Mouse (Mus musculus) limb, embryonic 11.5 days (tissue): ENCODE measurements around the gene Lrp2bp. TPM values are rescaled to one million over a fixed set of nuclear protein-coding genes. Genes with fewer than 3 reads are reported as not detected.

Experiments
- ATAC-seq: fragments of 200-750 bp; cut with Nextera tagmentation; 2 replicates; pipeline ENCODE4 v1.8.0; 2017; ENCODE audit warnings: low read depth; ENCODE audit not compliant: insufficient number of reproducible peaks, low FRiP score, low TSS enrichment
- DNase-seq: peaks from one replicate; pipeline ENCODE4 v3.0.0-alpha.2; 2015; ENCODE audit warnings: low spot score
- H3K27ac ChIP-seq: fragments of 300-500 bp; sonication (generic); replicated peaks from 2 replicates; pipeline ENCODE4 v1.5.1; 2014; ENCODE audit warnings: low read depth, mild to moderate bottlenecking, low read length
- H3K27me3 ChIP-seq: fragments of 300-500 bp; sonication (generic); 2 replicates; pipeline ENCODE4 v1.6.1; 2014; ENCODE audit warnings: mild to moderate bottlenecking, low read length, mixed read lengths; ENCODE audit not compliant: control insufficient read depth, insufficient read depth
- H3K36me3 ChIP-seq: fragments of 300-500 bp; sonication (generic); 2 replicates; pipeline ENCODE4 v1.6.1; 2014; ENCODE audit warnings: mild to moderate bottlenecking, low read length, moderate library complexity, mixed read lengths; ENCODE audit not compliant: control insufficient read depth, insufficient read depth
- H3K4me1 ChIP-seq: fragments of 300-500 bp; sonication (generic); 2 replicates; pipeline ENCODE4 v1.6.1; 2014; ENCODE audit warnings: low read length, mixed read lengths; ENCODE audit not compliant: control insufficient read depth, insufficient read depth
- H3K4me2 ChIP-seq: fragments of 300-500 bp; sonication (generic); 2 replicates; pipeline ENCODE4 v1.6.1; 2014; ENCODE audit warnings: low read depth, mild to moderate bottlenecking, moderate library complexity; ENCODE audit not compliant: severe bottlenecking
- H3K4me3 ChIP-seq: fragments of 300-500 bp; sonication (generic); 2 replicates; pipeline ENCODE4 v1.5.1; 2014; ENCODE audit warnings: low read depth, low read length
- H3K9ac ChIP-seq: fragments of 300-500 bp; sonication (generic); 2 replicates; pipeline ENCODE4 v1.6.1; 2014; ENCODE audit warnings: mild to moderate bottlenecking, low read length
- H3K9me3 ChIP-seq: fragments of 300-500 bp; sonication (generic); 2 replicates; pipeline ENCODE4 v1.6.1; 2016; ENCODE audit warnings: low read length; ENCODE audit not compliant: control insufficient read depth
- WGBS: fragments of 180-500 bp; shearing (Covaris S2); extraction: QIAGEN DNeasy Blood & Tissue Kit; methylation state at CpG from one replicate; pipeline ENCODE4 v1.1.7; 2014; 5-methylcytosine and 5-hydroxymethylcytosine counted together
- polyA plus RNA-seq: library from polyadenylated mRNA; unstranded; fragments of >200 nt; fragmentation: Nextera tagmentation; extraction: Ambion mirVana; gene quantifications from 2 replicates; pipeline ENCODE4 v1.2.1, GENCODE M21; 2014

The Lrp2bp gene
- 0.36 and 0.45 TPM in 2 replicates for polyA plus RNA-seq

DNA sequence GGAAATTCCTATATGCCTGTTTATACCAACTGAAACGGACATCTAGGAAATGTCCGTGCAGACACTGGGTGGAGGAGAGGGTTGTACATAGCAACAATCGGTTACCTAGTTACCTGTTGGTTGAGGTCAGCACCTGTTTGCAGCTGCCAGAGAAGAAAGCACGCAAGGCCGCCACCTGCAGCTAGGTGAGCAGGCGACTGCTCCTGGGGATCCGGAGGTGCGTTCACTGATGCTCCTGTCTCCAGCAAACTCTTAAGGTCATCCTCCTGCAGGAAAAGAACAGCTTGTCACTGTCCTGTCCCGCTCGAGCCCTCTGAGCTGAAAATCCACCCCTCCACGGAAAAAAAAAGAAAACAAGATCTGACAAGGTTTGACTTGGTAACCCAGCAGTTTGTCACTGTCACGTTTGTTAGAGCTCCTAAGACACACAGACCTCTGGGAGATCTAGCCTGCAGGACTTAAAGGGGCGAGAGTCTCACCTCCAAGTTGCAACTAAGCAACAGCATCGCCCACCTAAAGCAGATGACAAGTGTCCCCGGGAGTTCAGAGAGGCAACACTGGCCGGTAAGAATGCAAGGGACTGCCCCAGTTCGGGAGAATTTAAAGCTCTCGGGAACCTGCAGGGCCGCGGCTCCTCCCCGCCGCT lies at the start of gene Lrp2bp:
TSS of gene Lrp2bp (plus strand) at position 166 of the 646 bp plus-strand sequence.
- H3K9me3 ChIP-seq: no peaks in the 10 kb centered on the region
- peak within 1 kb of the TSS; percentile 43 for H3K4me3 ChIP-seq
- H3K36me3 ChIP-seq: no peaks in the 10 kb centered on the region; the same call in 1 of the 2 replicates
- H3K4me1 ChIP-seq: peaks cover 9% of the 10 kb centered on the region; the same call in 1 of the 2 replicates
- peak within 1 kb of the TSS; percentile 83 for H3K9ac ChIP-seq
- peak within 1 kb of the TSS; percentile 92 for H3K27ac ChIP-seq
- 3% methylated on average over 22 of the region's 22 CpGs for WGBS
- ATAC-seq (0 out of 2 replicates have a peak, but pooled peaks have one; percentile 7), DNase-seq (peak; percentile 44)
- peak within 1 kb of the TSS; percentile 84 for H3K4me2 ChIP-seq
- H3K27me3 ChIP-seq: no peaks in the 10 kb centered on the region

GRCm38 (mm10) chr8:45950622-45951021 lies 48.5 kb upstream of the Lrp2bp start:
- Histone ChIP-seq H3K27me3 (no peaks in the 10 kb centered on the region), H3K4me2 (no peak overlapping the region), H3K9ac (no peak overlapping the region), H3K4me1 (no peaks in the 10 kb centered on the region), H3K27ac (no peak overlapping the region), H3K9me3 (no peaks in the 10 kb centered on the region), H3K36me3 (no peaks in the 10 kb centered on the region), H3K4me3 (no peak overlapping the region)
- ATAC-seq (no peak), DNase-seq (no peak)
- WGBS: 55% methylated on average over 2 of the region's 2 CpGs

DNA sequence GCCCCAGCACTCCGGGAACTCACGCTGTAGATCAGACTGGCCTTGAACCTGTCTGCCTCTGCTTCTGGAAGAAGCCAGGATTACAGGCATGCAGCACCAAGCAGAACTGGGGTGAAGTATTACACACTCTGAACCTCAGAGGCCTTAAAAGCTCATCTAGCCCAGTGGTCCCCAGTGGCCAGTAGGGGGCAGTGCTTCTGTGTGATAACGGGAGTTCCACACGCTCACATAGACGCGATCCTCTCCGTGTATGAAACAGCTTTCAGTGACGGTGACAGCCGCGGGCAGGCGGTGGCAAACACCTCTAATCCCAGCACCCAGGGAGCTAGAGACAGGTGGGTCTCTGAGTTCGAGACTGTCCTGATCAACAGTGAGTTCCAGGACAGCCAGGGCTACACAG lies 28.2 kb upstream of the Lrp2bp start:
- Histone ChIP-seq H3K4me1 (peaks cover 3% of the 10 kb centered on the region; the same call in 1 of the 2 replicates), H3K27me3 (no peaks in the 10 kb centered on the region), H3K27ac (no peak overlapping the region), H3K4me2 (no peak overlapping the region), H3K9ac (no peak overlapping the region), H3K4me3 (no peak overlapping the region), H3K36me3 (no peaks in the 10 kb centered on the region), H3K9me3 (no peaks in the 10 kb centered on the region)
- WGBS: 96% methylated on average over 12 of the region's 12 CpGs
- ATAC-seq (no peak), DNase-seq (no peak)

GRCm38 (mm10) chr8:45973988-45974505 lies 25.1 kb upstream of the Lrp2bp start:
- no peaks in the 10 kb centered on the region for H3K9me3 ChIP-seq
- no peaks in the 10 kb centered on the region for H3K27me3 ChIP-seq
- no peak overlapping the region for H3K4me3 ChIP-seq
- H3K4me2 ChIP-seq: peak overlapping the region; percentile 49; the same call in 1 of the 2 replicates
- H3K9ac ChIP-seq: no peak overlapping the region
- 76% methylated on average over 8 of the region's 8 CpGs for WGBS
- DNase-seq (no peak), ATAC-seq (no peak)
- H3K36me3 ChIP-seq: 0 out of 2 replicates have a peak, but pooled peaks cover 3% of the 10 kb centered on the region
- peaks cover 3% of the 10 kb centered on the region; the same call in 1 of the 2 replicates for H3K4me1 ChIP-seq
- H3K27ac ChIP-seq: no peak overlapping the region

DNA sequence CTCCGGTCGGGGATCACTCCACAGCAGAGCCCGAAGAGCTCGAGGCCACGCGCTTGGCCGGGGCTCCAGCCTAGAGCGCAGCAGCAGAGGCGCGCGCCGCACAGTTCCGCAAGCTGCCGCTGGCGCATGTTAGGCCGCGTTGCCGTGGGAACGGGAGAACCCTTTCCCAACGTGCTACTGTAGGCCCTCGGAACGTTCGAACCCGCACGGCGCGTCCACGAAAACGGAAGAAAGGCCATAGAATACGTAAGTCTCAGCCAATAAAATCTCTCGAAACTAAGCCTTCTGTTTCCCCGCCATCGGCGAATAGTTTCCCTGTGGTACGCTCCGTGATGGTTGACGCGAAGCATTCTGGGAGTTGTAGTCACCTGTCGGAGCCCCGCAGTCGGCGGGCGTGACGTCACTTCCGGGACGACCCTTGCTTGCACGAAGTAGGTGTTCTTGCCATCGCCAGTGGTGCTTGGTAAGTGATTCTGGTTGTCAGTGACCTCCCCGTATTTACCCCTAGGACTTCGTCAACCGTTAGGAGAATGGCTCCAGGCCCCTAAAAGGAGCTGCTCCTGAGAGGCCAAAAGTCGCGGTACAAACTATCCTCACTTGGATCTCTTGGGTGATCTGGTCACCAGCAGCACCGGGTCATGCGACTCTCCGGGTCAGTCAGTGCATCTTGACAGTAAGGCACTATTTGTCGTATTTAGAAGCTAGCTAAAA lies 23.8 kb upstream of the Lrp2bp start, which contains the start of the genes 1700029J07Rik and Ufsp2:
TSS of gene 1700029J07Rik (minus strand) at position 127 of the 711 bp plus-strand sequence.
TSS of gene Ufsp2 (plus strand) at position 403 of the 711 bp plus-strand sequence.
- ATAC-seq (peak; percentile 97), DNase-seq (peak; percentile 98)
- Histone ChIP-seq H3K4me3 (peak within 1 kb of the TSS; percentile 59), H3K9me3 (no peaks in the 10 kb centered on the region), H3K27ac (peak within 1 kb of the TSS; percentile 32; the same call in 1 of the 2 replicates), H3K36me3 (0 out of 2 replicates have a peak, but pooled peaks cover 3% of the 10 kb centered on the region), H3K4me2 (peak within 1 kb of the TSS; percentile 58), H3K9ac (peak within 1 kb of the TSS; percentile 68), H3K27me3 (no peaks in the 10 kb centered on the region), H3K4me1 (peaks cover 3% of the 10 kb centered on the region; the same call in 1 of the 2 replicates)
- WGBS: under 1% methylated on average over 57 of the region's 57 CpGs

GRCm38 (mm10) chr8:45975837-45976468 lies 23.1 kb upstream of the Lrp2bp start:
- H3K36me3 ChIP-seq: 0 out of 2 replicates have a peak, but pooled peaks cover 3% of the 10 kb centered on the region
- H3K9ac ChIP-seq: peak overlapping the region; percentile 48
- 68% methylated on average over 11 of the region's 11 CpGs for WGBS
- no peaks in the 10 kb centered on the region for H3K9me3 ChIP-seq
- H3K4me3 ChIP-seq: peak overlapping the region; percentile 59
- no peak overlapping the region for H3K27ac ChIP-seq
- DNase-seq (no peak), ATAC-seq (no peak)
- peak overlapping the region; percentile 58 for H3K4me2 ChIP-seq
- H3K27me3 ChIP-seq: no peaks in the 10 kb centered on the region
- peaks cover 3% of the 10 kb centered on the region; the same call in 1 of the 2 replicates for H3K4me1 ChIP-seq

GRCm38 (mm10) chr8:45986665-45987064 lies 12.4 kb upstream of the Lrp2bp start:
- H3K9ac ChIP-seq: no peak overlapping the region
- no peak for DNase-seq
- 78% methylated on average over 3 of the region's 3 CpGs for WGBS
- H3K36me3 ChIP-seq: no peaks in the 10 kb centered on the region; the same call in 1 of the 2 replicates
- H3K4me3 ChIP-seq: no peak overlapping the region
- H3K27ac ChIP-seq: no peak overlapping the region
- H3K4me1 ChIP-seq: no peaks in the 10 kb centered on the region
- H3K4me2 ChIP-seq: no peak overlapping the region
- no peaks in the 10 kb centered on the region for H3K27me3 ChIP-seq
- H3K9me3 ChIP-seq: no peaks in the 10 kb centered on the region
- ATAC-seq: no peak

GRCm38 (mm10) chr8:45988189-45988588 lies 10.9 kb upstream of the Lrp2bp start:
- Histone ChIP-seq H3K4me1 (no peaks in the 10 kb centered on the region), H3K4me3 (no peak overlapping the region), H3K9me3 (no peaks in the 10 kb centered on the region), H3K9ac (no peak overlapping the region), H3K27ac (no peak overlapping the region), H3K36me3 (no peaks in the 10 kb centered on the region; the same call in 1 of the 2 replicates), H3K4me2 (no peak overlapping the region), H3K27me3 (no peaks in the 10 kb centered on the region)
- ATAC-seq: no peak
- no peak for DNase-seq
- 55% methylated on average over 2 of the region's 2 CpGs for WGBS
